Mouse (Mus musculus): ENCODE data around the gene Trpt1. TPM values are rescaled to one million over a fixed set of nuclear protein-coding genes. Genes with fewer than 3 reads are reported as not detected.

The Trpt1 gene
- total RNA-seq, 2 experiments from 2014 or later: 17.4 to 19.2 TPM

GRCm38 (mm10) chr19:7041171-7041570 is 45.2 kb downstream of the Trpt1 start:
- Histone ChIP-seq H3K4me3 (no peak overlapping the region), H3K27ac (peak overlapping the region; percentile 99; the same call in 1 of the 2 replicates)
- no peak for TF ChIP-seq CTCF (conservative IDR thresholded peaks at IDR 0.05)
- no peak for DNase-seq (ENCODE audit: low spot score in 2 of 2)

- DNase-seq (ENCODE audit: low spot score in 2 of 2): no peak
- Histone ChIP-seq H3K27ac (no peak overlapping the region; the same call in 1 of the 2 replicates), H3K4me3 (no peak overlapping the region)
- TF ChIP-seq CTCF (conservative IDR thresholded peaks at IDR 0.05): no peak
Observed at GRCm38 (mm10) chr19:7044279-7044678, 48.3 kb downstream of the Trpt1 start.

GRCm38 (mm10) chr19:7044706-7045105 is 48.8 kb downstream of the Trpt1 start:
- TF ChIP-seq CTCF (conservative IDR thresholded peaks at IDR 0.05): no peak
- 0 out of 2 replicates have a peak overlapping the region, but pooled peaks have one; percentile 14 for H3K27ac ChIP-seq
- H3K4me3 ChIP-seq: no peak overlapping the region
- no peak for DNase-seq (ENCODE audit: low spot score in 2 of 2)

Other genes starting within 250 kb of the Trpt1 start
- 10 to 100 TPM; 38.3 to 39.1 TPM for gene Rps6ka4, start 155.5 kb upstream of the Trpt1 start, total RNA-seq (2021)
- gene Ccdc88b, start 137.9 kb upstream of the Trpt1 start, total RNA-seq (2021): 10 to 100 TPM; 14.6 to 15.7 TPM
- 10 to 100 TPM; 48.4 to 49.3 TPM for gene Trmt112, start 86.4 kb upstream of the Trpt1 start, total RNA-seq (2021)
- 100 to 1,000 TPM; 361 to 395 TPM for gene Prdx5, start 86.0 kb upstream of the Trpt1 start, total RNA-seq (2021)
- 10 to 100 TPM; 56.9 to 63.4 TPM for gene Esrra, start 74.3 kb upstream of the Trpt1 start, total RNA-seq (2021)
- 10 to 100 TPM; 10.8 to 12.5 TPM for gene Catsperz, start 70.8 kb upstream of the Trpt1 start, total RNA-seq (2021)
- gene Kcnk4, start 61.6 kb upstream of the Trpt1 start, total RNA-seq (2021): 10 to 100 TPM; 15.3 to 18.2 TPM
- gene Bad, start 54.3 kb upstream of the Trpt1 start, total RNA-seq (2021): 10 to 100 TPM; 43.1 to 43.8 TPM
- gene Gpr137, start 53.7 kb upstream of the Trpt1 start, total RNA-seq (2021): 100 to 1,000 TPM in 1 of 2 experiments, 10 to 100 TPM in 1; 100.0 to 105 TPM
- gene Ppp1r14b, start 21.2 kb upstream of the Trpt1 start, total RNA-seq (2021): 10 to 100 TPM; 68.2 to 71.4 TPM
- 10 to 100 TPM; 14.8 to 17.4 TPM for gene Plcb3, start 19.7 kb upstream of the Trpt1 start, total RNA-seq (2021)
- 10 to 100 TPM; 81.1 to 83.7 TPM for gene Fkbp2, start 15.6 kb upstream of the Trpt1 start, total RNA-seq (2021)
- gene Vegfb, start 8.5 kb upstream of the Trpt1 start, total RNA-seq (2021): 10 to 100 TPM; 85.2 to 88.0 TPM
- gene Dnajc4, start 3.6 kb upstream of the Trpt1 start, total RNA-seq (2021): 10 to 100 TPM; 26.1 to 27.6 TPM
- gene Nudt22, start within 50 bp of the Trpt1 start, total RNA-seq (2021): 10 to 100 TPM; 13.2 to 15.5 TPM
- gene Fermt3, start 23.3 kb downstream of the Trpt1 start, total RNA-seq (2021): 1 to 10 TPM; 3.6 to 5.0 TPM
- gene Stip1, start 43.8 kb downstream of the Trpt1 start, total RNA-seq (2021): 100 to 1,000 TPM; 179 to 195 TPM
- gene Macrod1, start 60.7 kb downstream of the Trpt1 start, total RNA-seq (2021): 10 to 100 TPM; 20.3 to 22.4 TPM
- 10 to 100 TPM; 17.9 to 19.5 TPM for gene Flrt1, start 109.6 kb downstream of the Trpt1 start, total RNA-seq (2021)
- 100 to 1,000 TPM; 299 TPM for gene Otub1, start 210.2 kb downstream of the Trpt1 start, total RNA-seq (2021)
- 1,000 to 10,000 TPM in 1 of 2 experiments, 100 to 1,000 TPM in 1; 959 to 1,016 TPM for gene Cox8a, start 221.5 kb downstream of the Trpt1 start, total RNA-seq (2021)
- 10 to 100 TPM; 34.2 to 38.1 TPM for gene Naa40, start 245.1 kb downstream of the Trpt1 start, total RNA-seq (2021)